Mouse (Mus musculus): ENCODE measurements at regions not wholly inside any gene's neighbourhood (a gene's known extent, or its start where the extent isn't known, plus 50 kb on each side); places are given as distances from the start of the nearest gene placed in this dataset.

DNA sequence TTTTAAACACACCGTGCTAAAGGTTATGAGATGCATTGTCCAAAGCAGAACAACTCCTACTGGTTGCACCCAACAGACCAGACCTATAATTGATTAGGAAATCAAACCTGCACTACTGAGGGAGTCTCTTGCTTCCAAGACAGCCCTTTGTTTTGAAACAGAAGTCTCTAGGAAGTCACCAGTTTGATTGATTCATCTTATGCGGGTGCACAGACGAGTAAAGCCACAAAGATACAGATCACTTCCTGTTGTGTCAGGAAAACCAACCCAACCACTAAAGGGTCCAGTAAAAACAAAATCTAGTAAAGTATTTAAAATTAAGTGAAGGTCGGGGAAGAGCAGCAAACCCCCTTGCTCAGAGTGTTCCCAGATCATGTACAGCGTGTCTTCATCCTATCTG lies 58.3 kb upstream of the N6amt1 start:
- H3K27ac ChIP-seq (replicated peaks; ENCODE audit: insufficient read depth, low read depth, low read length) = no peak overlapping the region
- H3K4me3 ChIP-seq (ENCODE audit: insufficient read depth, low read depth, low read length) = no peak overlapping the region
- WGBS = 86% methylated on average over 5 of the region's 5 CpGs
- DNase-seq (ENCODE audit: extremely low read depth, low read depth, low spot score) = no peak
- TF ChIP-seq CTCF (IDR thresholded peaks at IDR 0.05; ENCODE audit: low read depth, low read length) (no peak), POLR2A (IDR thresholded peaks at IDR 0.05; ENCODE audit: extremely low read depth, insufficient read depth, low read length) (no peak)
- H3K36me3 ChIP-seq (ENCODE audit: control insufficient read depth, insufficient read depth, low read length) = no peaks in the 10 kb centered on the region
- H3K9ac ChIP-seq (ENCODE audit: low read depth, low read length) = no peak overlapping the region
- H3K79me2 ChIP-seq (ENCODE audit: control insufficient read depth, insufficient read depth, low read length) = no peaks in the 10 kb centered on the region
- no peaks in the 10 kb centered on the region for H3K27me3 ChIP-seq (ENCODE audit: control insufficient read depth, insufficient read depth, low read length)
- no peaks in the 10 kb centered on the region for H3K4me1 ChIP-seq (ENCODE audit: control insufficient read depth, insufficient read depth, low read length)

DNA sequence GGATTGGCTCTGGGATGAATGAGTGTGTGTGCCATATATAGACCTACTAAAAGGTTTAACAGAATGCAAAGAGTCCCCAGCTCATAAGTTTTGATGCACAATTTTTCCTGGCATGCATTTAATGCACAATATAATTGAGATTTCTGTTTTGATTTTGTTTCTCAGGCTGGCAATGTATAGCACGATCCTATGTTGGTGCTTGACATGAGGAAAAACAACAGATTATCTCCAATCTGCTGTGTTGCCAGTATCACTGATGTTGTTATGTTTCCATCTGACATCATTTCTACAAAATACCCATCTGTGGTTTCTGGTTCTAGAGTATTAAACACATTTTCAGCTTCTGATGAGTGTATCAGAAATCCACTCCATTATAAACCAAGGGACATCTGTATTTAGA lies 61.2 kb upstream of the N6amt1 start:
- no peak for DNase-seq (ENCODE audit: extremely low read depth, low read depth, low spot score)
- Histone ChIP-seq H3K9ac (ENCODE audit: low read depth, low read length) (no peak overlapping the region), H3K4me1 (ENCODE audit: control insufficient read depth, insufficient read depth, low read length) (no peaks in the 10 kb centered on the region), H3K4me3 (ENCODE audit: insufficient read depth, low read depth, low read length) (no peak overlapping the region), H3K27ac (replicated peaks; ENCODE audit: insufficient read depth, low read depth, low read length) (no peak overlapping the region), H3K27me3 (ENCODE audit: control insufficient read depth, insufficient read depth, low read length) (no peaks in the 10 kb centered on the region), H3K79me2 (ENCODE audit: control insufficient read depth, insufficient read depth, low read length) (no peaks in the 10 kb centered on the region), H3K36me3 (ENCODE audit: control insufficient read depth, insufficient read depth, low read length) (no peaks in the 10 kb centered on the region)
- WGBS = 95% methylated on average over 1 of the region's 1 CpGs
- TF ChIP-seq CTCF (IDR thresholded peaks at IDR 0.05; ENCODE audit: low read depth, low read length) = no peak
- TF ChIP-seq POLR2A (IDR thresholded peaks at IDR 0.05; ENCODE audit: extremely low read depth, insufficient read depth, low read length) = no peak

DNA sequence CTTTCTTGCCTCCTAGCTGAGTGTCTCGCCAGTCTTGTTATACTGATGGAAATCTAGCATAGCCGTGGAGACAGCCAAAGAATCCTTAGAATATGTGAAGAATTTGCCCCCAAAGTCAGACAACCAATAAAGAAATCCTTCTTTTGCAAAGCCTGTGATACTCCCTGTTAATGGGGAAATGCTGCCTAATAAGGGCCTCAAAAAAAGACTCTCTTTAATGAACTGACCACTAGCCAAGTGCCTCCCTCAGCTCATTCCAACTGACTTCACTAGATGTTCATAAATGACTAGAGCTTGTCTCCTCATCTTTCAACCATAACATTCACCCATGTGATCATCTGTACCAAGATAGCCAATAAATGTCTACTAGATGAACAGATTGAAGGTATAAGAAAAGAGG lies 62.3 kb upstream of the N6amt1 start:
- 86% methylated on average over 2 of the region's 2 CpGs for WGBS
- no peak for DNase-seq (ENCODE audit: extremely low read depth, low read depth, low spot score)
- no peak for TF ChIP-seq CTCF (IDR thresholded peaks at IDR 0.05; ENCODE audit: low read depth, low read length)
- TF ChIP-seq POLR2A (IDR thresholded peaks at IDR 0.05; ENCODE audit: extremely low read depth, insufficient read depth, low read length) = no peak

DNA sequence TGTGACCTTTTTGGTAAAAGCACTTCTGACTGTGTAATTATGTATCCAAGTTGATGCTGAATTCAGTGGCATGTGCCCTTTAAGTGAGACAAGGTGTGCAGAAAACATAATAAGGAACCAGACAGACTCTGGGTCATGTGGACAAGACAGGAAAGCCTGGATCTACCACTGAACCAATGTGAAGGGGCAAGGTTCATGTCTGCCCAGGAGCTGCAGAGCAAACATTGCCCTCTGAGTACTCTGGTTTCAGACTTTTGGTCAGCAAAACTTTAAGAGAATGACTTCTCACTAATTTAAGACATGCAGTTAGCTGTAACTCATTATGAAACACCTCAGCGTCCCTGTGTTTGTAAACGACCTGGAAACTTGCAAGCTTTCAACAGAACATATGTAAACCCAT lies 68.3 kb upstream of the N6amt1 start:
- no peak for DNase-seq (ENCODE audit: extremely low read depth, low read depth, low spot score)
- no peaks in the 10 kb centered on the region for H3K27me3 ChIP-seq (ENCODE audit: control insufficient read depth, insufficient read depth, low read length)
- no peak overlapping the region for H3K27ac ChIP-seq (replicated peaks; ENCODE audit: insufficient read depth, low read depth, low read length)
- TF ChIP-seq POLR2A (IDR thresholded peaks at IDR 0.05; ENCODE audit: extremely low read depth, insufficient read depth, low read length) (no peak), CTCF (IDR thresholded peaks at IDR 0.05; ENCODE audit: low read depth, low read length) (no peak)
- no peaks in the 10 kb centered on the region for H3K4me1 ChIP-seq (ENCODE audit: control insufficient read depth, insufficient read depth, low read length)
- no peaks in the 10 kb centered on the region for H3K79me2 ChIP-seq (ENCODE audit: control insufficient read depth, insufficient read depth, low read length)
- no peaks in the 10 kb centered on the region for H3K36me3 ChIP-seq (ENCODE audit: control insufficient read depth, insufficient read depth, low read length)
- no peak overlapping the region for H3K9ac ChIP-seq (ENCODE audit: low read depth, low read length)
- no peak overlapping the region for H3K4me3 ChIP-seq (ENCODE audit: insufficient read depth, low read depth, low read length)
- whole genome bisulfite sequencing = 88% methylated on average over 2 of the region's 2 CpGs

More for the DNA sequence above, 62.3 kb upstream of the N6amt1 start:
- H3K27me3 ChIP-seq (ENCODE audit: control insufficient read depth, insufficient read depth, low read length) = no peaks in the 10 kb centered on the region
- no peaks in the 10 kb centered on the region for H3K4me1 ChIP-seq (ENCODE audit: control insufficient read depth, insufficient read depth, low read length)
- H3K27ac ChIP-seq (replicated peaks; ENCODE audit: insufficient read depth, low read depth, low read length) = no peak overlapping the region
- no peak overlapping the region for H3K4me3 ChIP-seq (ENCODE audit: insufficient read depth, low read depth, low read length)
- no peak overlapping the region for H3K9ac ChIP-seq (ENCODE audit: low read depth, low read length)
- H3K36me3 ChIP-seq (ENCODE audit: control insufficient read depth, insufficient read depth, low read length) = no peaks in the 10 kb centered on the region
- no peaks in the 10 kb centered on the region for H3K79me2 ChIP-seq (ENCODE audit: control insufficient read depth, insufficient read depth, low read length)

DNA sequence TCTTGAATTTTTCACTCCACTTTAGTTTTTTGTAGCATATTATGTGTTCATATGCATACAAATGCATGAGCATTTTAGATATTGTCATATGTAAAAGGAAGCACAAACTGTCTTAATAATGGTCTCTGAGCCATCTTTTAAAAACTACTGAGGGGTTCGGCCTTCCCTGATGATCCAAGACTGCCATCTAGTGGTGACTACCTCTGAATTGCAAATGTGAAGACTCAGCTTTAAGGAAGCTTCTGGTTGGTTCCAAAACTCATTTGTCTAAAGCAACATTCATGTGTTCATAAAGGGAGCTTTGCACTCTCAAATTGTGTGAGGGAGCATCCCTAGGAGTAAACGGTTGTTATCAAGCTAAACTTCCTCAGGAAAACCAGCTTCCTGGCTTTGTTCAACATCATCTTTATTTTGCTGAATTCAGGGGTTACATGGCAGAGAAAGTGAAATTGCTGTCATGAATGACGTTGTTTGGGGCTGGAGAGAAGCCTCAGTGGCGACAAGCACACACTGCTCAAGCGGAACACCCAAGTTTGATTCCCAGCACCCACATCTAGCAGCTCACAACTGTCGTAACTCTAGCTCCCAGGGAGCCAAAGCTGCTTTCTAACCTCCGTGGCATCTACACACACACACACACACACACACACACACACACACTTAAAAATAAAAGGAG lies 69.0 kb upstream of the N6amt1 start:
- no peak overlapping the region for H3K9ac ChIP-seq (ENCODE audit: low read depth, low read length)
- DNase-seq (ENCODE audit: extremely low read depth, low read depth, low spot score) = peak; percentile 51
- H3K27ac ChIP-seq (replicated peaks; ENCODE audit: insufficient read depth, low read depth, low read length) = no peak overlapping the region
- peak; percentile 38; the same call in 1 of the 2 replicates for TF ChIP-seq CTCF (IDR thresholded peaks at IDR 0.05; ENCODE audit: low read depth, low read length)
- no peak for TF ChIP-seq POLR2A (IDR thresholded peaks at IDR 0.05; ENCODE audit: extremely low read depth, insufficient read depth, low read length)
- H3K27me3 ChIP-seq (ENCODE audit: control insufficient read depth, insufficient read depth, low read length) = no peaks in the 10 kb centered on the region
- no peak overlapping the region for H3K4me3 ChIP-seq (ENCODE audit: insufficient read depth, low read depth, low read length)
- H3K79me2 ChIP-seq (ENCODE audit: control insufficient read depth, insufficient read depth, low read length) = no peaks in the 10 kb centered on the region
- no peaks in the 10 kb centered on the region for H3K36me3 ChIP-seq (ENCODE audit: control insufficient read depth, insufficient read depth, low read length)
- WGBS = 55% methylated on average over 7 of the region's 7 CpGs
- no peaks in the 10 kb centered on the region for H3K4me1 ChIP-seq (ENCODE audit: control insufficient read depth, insufficient read depth, low read length)

DNA sequence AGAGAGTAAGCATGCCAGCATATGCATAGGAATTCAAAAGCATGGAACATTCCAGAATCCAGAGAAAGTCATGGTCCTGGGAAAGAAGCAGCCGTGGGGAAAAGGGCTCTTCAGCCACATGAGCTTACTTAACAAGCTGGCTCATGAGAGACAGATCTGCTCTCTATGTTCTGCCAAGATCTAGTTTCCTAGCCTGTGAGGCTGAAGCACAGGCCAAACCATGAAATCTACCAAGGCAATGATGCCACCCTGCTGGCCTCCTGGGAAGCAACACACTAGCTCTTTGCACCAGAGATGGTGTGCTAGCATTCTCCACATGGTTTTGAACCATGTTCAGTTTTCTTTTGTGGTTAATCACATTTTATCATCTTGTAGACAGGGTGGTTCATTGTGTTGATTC lies 75.5 kb upstream of the N6amt1 start:
- no peak for DNase-seq (ENCODE audit: extremely low read depth, low read depth, low spot score)
- H3K4me3 ChIP-seq (ENCODE audit: insufficient read depth, low read depth, low read length) = no peak overlapping the region
- H3K4me1 ChIP-seq (ENCODE audit: control insufficient read depth, insufficient read depth, low read length) = no peaks in the 10 kb centered on the region
- H3K79me2 ChIP-seq (ENCODE audit: control insufficient read depth, insufficient read depth, low read length) = no peaks in the 10 kb centered on the region
- no peaks in the 10 kb centered on the region for H3K36me3 ChIP-seq (ENCODE audit: control insufficient read depth, insufficient read depth, low read length)
- H3K27me3 ChIP-seq (ENCODE audit: control insufficient read depth, insufficient read depth, low read length) = no peaks in the 10 kb centered on the region
- 79% methylated on average over 1 of the region's 1 CpGs for WGBS
- H3K9ac ChIP-seq (ENCODE audit: low read depth, low read length) = no peak overlapping the region
- TF ChIP-seq POLR2A (IDR thresholded peaks at IDR 0.05; ENCODE audit: extremely low read depth, insufficient read depth, low read length) (no peak), CTCF (IDR thresholded peaks at IDR 0.05; ENCODE audit: low read depth, low read length) (no peak)
- no peak overlapping the region for H3K27ac ChIP-seq (replicated peaks; ENCODE audit: insufficient read depth, low read depth, low read length)

Data from liver, adult 2 months (tissue).